Mouse (Mus musculus) embryonic facial prominence, embryonic 15.5 days (tissue): ENCODE data around the gene Foxm1. TPM values are rescaled to one million over a fixed set of nuclear protein-coding genes. Genes with fewer than 3 reads are reported as not detected.

Source experiments
- ATAC-seq: fragments of 200-750 bp; cut with Nextera tagmentation; 2 replicates; pipeline ENCODE4 v1.8.0; 2017; ENCODE audit warnings: low read depth, moderate TSS enrichment; ENCODE audit not compliant: insufficient number of reproducible peaks, low FRiP score, low TSS enrichment
- H3K27ac ChIP-seq: fragments of 300-500 bp; sonication (generic); replicated peaks from 2 replicates; pipeline ENCODE4 v1.5.1; 2015; ENCODE audit warnings: mild to moderate bottlenecking, inconsistent platforms
- H3K27me3 ChIP-seq: fragments of 300-500 bp; sonication (generic); 2 replicates; pipeline ENCODE4 v1.6.1; 2015; ENCODE audit warnings: inconsistent platforms
- H3K36me3 ChIP-seq: fragments of 300-500 bp; sonication (generic); 2 replicates; pipeline ENCODE4 v1.6.1; 2015; ENCODE audit warnings: mild to moderate bottlenecking, inconsistent platforms
- H3K4me1 ChIP-seq: fragments of 300-500 bp; sonication (generic); 2 replicates; pipeline ENCODE4 v1.6.1; 2015; ENCODE audit warnings: inconsistent platforms
- H3K4me2 ChIP-seq: fragments of 300-500 bp; sonication (generic); replicated peaks from 2 replicates; pipeline ENCODE4 v1.6.1; 2015; ENCODE audit warnings: mild to moderate bottlenecking, inconsistent platforms
- H3K4me3 ChIP-seq: fragments of 300-500 bp; sonication (generic); replicated peaks from 2 replicates; pipeline ENCODE4 v1.5.1; 2015; ENCODE audit warnings: mild to moderate bottlenecking, inconsistent platforms
- H3K9ac ChIP-seq: fragments of 300-500 bp; sonication (generic); 2 replicates; pipeline ENCODE4 v1.6.1; 2015; ENCODE audit warnings: inconsistent platforms
- H3K9me3 ChIP-seq: fragments of 300-500 bp; sonication (generic); replicated peaks from 2 replicates; pipeline ENCODE4 v1.6.1; 2016; ENCODE audit warnings: inconsistent platforms
- WGBS: fragments of 180-500 bp; shearing (Covaris S2); methylation state at CpG from one replicate; pipeline ENCODE4 v1.1.7; 2015; 5-methylcytosine and 5-hydroxymethylcytosine counted together
- polyA plus RNA-seq: library from polyadenylated mRNA; unstranded; fragments of >200 nt; fragmentation: Nextera tagmentation; extraction: Ambion mirVana; gene quantifications from 2 replicates; pipeline ENCODE4 v1.2.1, GENCODE M21; 2015

Gene Foxm1
- 25.7 and 31.5 TPM in 2 replicates for polyA plus RNA-seq

GRCm38 (mm10) chr6:128362381-128363006, at the start of gene Foxm1, which contains the start of gene Rhno1:
Gene Foxm1 (plus strand): TSS chr6:128362967.
Gene Rhno1 (minus strand): TSS chr6:128362911.
- H3K4me2 ChIP-seq = peak within 1 kb of the TSS; percentile 96
- under 1% methylated on average over 68 of the region's 76 CpGs for WGBS
- H3K36me3 ChIP-seq = peaks cover 28% of the 10 kb centered on the region
- no peaks in the 10 kb centered on the region for H3K9me3 ChIP-seq
- peak within 1 kb of the TSS; percentile 84 for H3K9ac ChIP-seq
- H3K4me3 ChIP-seq = peak within 1 kb of the TSS; percentile 89
- H3K27ac ChIP-seq = peak within 1 kb of the TSS; percentile 97
- ATAC-seq = peak; percentile 91
- no peaks in the 10 kb centered on the region for H3K27me3 ChIP-seq
- H3K4me1 ChIP-seq = peaks cover 47% of the 10 kb centered on the region

GRCm38 (mm10) chr6:128314796-128315195, 48.0 kb upstream of the Foxm1 start:
- H3K9me3 ChIP-seq = no peaks in the 10 kb centered on the region
- ATAC-seq = no peak
- no peaks in the 10 kb centered on the region for H3K36me3 ChIP-seq
- H3K9ac ChIP-seq = no peak overlapping the region
- H3K4me3 ChIP-seq = no peak overlapping the region
- H3K27ac ChIP-seq = no peak overlapping the region
- H3K4me1 ChIP-seq = no peaks in the 10 kb centered on the region
- 76% methylated on average over 6 of the region's 6 CpGs for WGBS
- H3K27me3 ChIP-seq = no peaks in the 10 kb centered on the region
- no peak overlapping the region for H3K4me2 ChIP-seq

GRCm38 (mm10) chr6:128315597-128315996, 47.2 kb upstream of the Foxm1 start:
- WGBS = 80% methylated on average over 8 of the region's 8 CpGs
- Histone ChIP-seq H3K36me3 (no peaks in the 10 kb centered on the region), H3K9me3 (no peaks in the 10 kb centered on the region), H3K27me3 (no peaks in the 10 kb centered on the region), H3K4me2 (no peak overlapping the region), H3K27ac (no peak overlapping the region), H3K9ac (no peak overlapping the region), H3K4me1 (no peaks in the 10 kb centered on the region), H3K4me3 (no peak overlapping the region)
- no peak for ATAC-seq

GRCm38 (mm10) chr6:128318317-128318716, 44.5 kb upstream of the Foxm1 start:
- Histone ChIP-seq H3K27ac (no peak overlapping the region), H3K4me2 (no peak overlapping the region), H3K4me3 (no peak overlapping the region), H3K4me1 (no peaks in the 10 kb centered on the region), H3K27me3 (no peaks in the 10 kb centered on the region), H3K36me3 (peaks cover 22% of the 10 kb centered on the region), H3K9ac (no peak overlapping the region), H3K9me3 (no peaks in the 10 kb centered on the region)
- WGBS = 6% methylated on average over 4 of the region's 4 CpGs
- ATAC-seq = no peak

GRCm38 (mm10) chr6:128334397-128335124, 28.2 kb upstream of the Foxm1 start:
- ATAC-seq = 0 out of 2 replicates have a peak, but pooled peaks have one; percentile 48
- H3K4me3 ChIP-seq = no peak overlapping the region
- no peaks in the 10 kb centered on the region for H3K27me3 ChIP-seq
- H3K36me3 ChIP-seq = peaks cover 60% of the 10 kb centered on the region
- 14% methylated on average over 12 of the region's 12 CpGs for WGBS
- peaks cover 8% of the 10 kb centered on the region; the same call in 1 of the 2 replicates for H3K9me3 ChIP-seq
- H3K4me2 ChIP-seq = no peak overlapping the region
- H3K4me1 ChIP-seq = peaks cover 25% of the 10 kb centered on the region
- peak overlapping the region; percentile 14; the same call in 1 of the 2 replicates for H3K27ac ChIP-seq
- no peak overlapping the region for H3K9ac ChIP-seq

GRCm38 (mm10) chr6:128337467-128337866, 25.3 kb upstream of the Foxm1 start:
- 79% methylated on average over 7 of the region's 7 CpGs for WGBS

GRCm38 (mm10) chr6:128338876-128339275, 23.9 kb upstream of the Foxm1 start:
- H3K9ac ChIP-seq = no peak overlapping the region
- peaks cover 34% of the 10 kb centered on the region for H3K36me3 ChIP-seq
- no peak overlapping the region for H3K4me3 ChIP-seq

More at GRCm38 (mm10) chr6:128337467-128337866, 25.3 kb upstream of the Foxm1 start:
- no peak overlapping the region for H3K4me2 ChIP-seq
- no peak overlapping the region for H3K27ac ChIP-seq
- no peaks in the 10 kb centered on the region for H3K27me3 ChIP-seq
- peaks cover 40% of the 10 kb centered on the region for H3K4me1 ChIP-seq
- peaks cover 42% of the 10 kb centered on the region for H3K36me3 ChIP-seq
- H3K9ac ChIP-seq = no peak overlapping the region
- no peaks in the 10 kb centered on the region for H3K9me3 ChIP-seq
- ATAC-seq = no peak
- no peak overlapping the region for H3K4me3 ChIP-seq

GRCm38 (mm10) chr6:128341956-128342723, 20.6 kb upstream of the Foxm1 start:
- Histone ChIP-seq H3K4me2 (no peak overlapping the region), H3K36me3 (peaks cover 12% of the 10 kb centered on the region; the same call in 1 of the 2 replicates), H3K4me1 (peaks cover 42% of the 10 kb centered on the region), H3K4me3 (no peak overlapping the region), H3K27ac (0 out of 2 replicates have a peak overlapping the region, but pooled peaks have one; percentile 13), H3K9me3 (no peaks in the 10 kb centered on the region), H3K9ac (no peak overlapping the region), H3K27me3 (no peaks in the 10 kb centered on the region)
- 76% methylated on average over 11 of the region's 11 CpGs for WGBS
- no peak for ATAC-seq

More at GRCm38 (mm10) chr6:128338876-128339275, 23.9 kb upstream of the Foxm1 start:
- Histone ChIP-seq H3K27ac (peak overlapping the region; percentile 61), H3K4me2 (no peak overlapping the region), H3K9me3 (no peaks in the 10 kb centered on the region), H3K27me3 (no peaks in the 10 kb centered on the region), H3K4me1 (peaks cover 43% of the 10 kb centered on the region)
- peak; percentile 87 for ATAC-seq
- 16% methylated on average over 5 of the region's 5 CpGs for WGBS

GRCm38 (mm10) chr6:128345623-128346022, 17.1 kb upstream of the Foxm1 start:
- WGBS = 79% methylated on average over 10 of the region's 10 CpGs

GRCm38 (mm10) chr6:128346782-128347181, 16.0 kb upstream of the Foxm1 start:
- H3K4me2 ChIP-seq = no peak overlapping the region
- peaks cover 16% of the 10 kb centered on the region; the same call in 1 of the 2 replicates for H3K36me3 ChIP-seq
- H3K9ac ChIP-seq = no peak overlapping the region
- H3K4me3 ChIP-seq = no peak overlapping the region
- H3K9me3 ChIP-seq = no peaks in the 10 kb centered on the region
- peak overlapping the region; percentile 68 for H3K27ac ChIP-seq
- no peak for ATAC-seq
- no peaks in the 10 kb centered on the region for H3K27me3 ChIP-seq
- H3K4me1 ChIP-seq = peaks cover 24% of the 10 kb centered on the region
- 55% methylated on average over 6 of the region's 6 CpGs for WGBS

More at GRCm38 (mm10) chr6:128345623-128346022, 17.1 kb upstream of the Foxm1 start:
- Histone ChIP-seq H3K27ac (no peak overlapping the region), H3K36me3 (peaks cover 13% of the 10 kb centered on the region; the same call in 1 of the 2 replicates), H3K4me2 (no peak overlapping the region), H3K9me3 (no peaks in the 10 kb centered on the region), H3K9ac (no peak overlapping the region), H3K4me1 (peaks cover 28% of the 10 kb centered on the region), H3K4me3 (no peak overlapping the region), H3K27me3 (no peaks in the 10 kb centered on the region)
- ATAC-seq = no peak

- Histone ChIP-seq H3K4me1 (peaks cover 36% of the 10 kb centered on the region), H3K4me2 (no peak overlapping the region), H3K4me3 (no peak overlapping the region), H3K27ac (peak overlapping the region; percentile 29), H3K9ac (no peak overlapping the region), H3K9me3 (no peaks in the 10 kb centered on the region), H3K36me3 (peaks cover 8% of the 10 kb centered on the region; the same call in 1 of the 2 replicates), H3K27me3 (no peaks in the 10 kb centered on the region)
- WGBS = 24% methylated on average over 7 of the region's 7 CpGs
- ATAC-seq = no peak
Observed at GRCm38 (mm10) chr6:128349711-128350110, 13.1 kb upstream of the Foxm1 start.
